Comparison of ENCODE assay signal across 8 mouse cellular contexts in the genomic region with DNA sequence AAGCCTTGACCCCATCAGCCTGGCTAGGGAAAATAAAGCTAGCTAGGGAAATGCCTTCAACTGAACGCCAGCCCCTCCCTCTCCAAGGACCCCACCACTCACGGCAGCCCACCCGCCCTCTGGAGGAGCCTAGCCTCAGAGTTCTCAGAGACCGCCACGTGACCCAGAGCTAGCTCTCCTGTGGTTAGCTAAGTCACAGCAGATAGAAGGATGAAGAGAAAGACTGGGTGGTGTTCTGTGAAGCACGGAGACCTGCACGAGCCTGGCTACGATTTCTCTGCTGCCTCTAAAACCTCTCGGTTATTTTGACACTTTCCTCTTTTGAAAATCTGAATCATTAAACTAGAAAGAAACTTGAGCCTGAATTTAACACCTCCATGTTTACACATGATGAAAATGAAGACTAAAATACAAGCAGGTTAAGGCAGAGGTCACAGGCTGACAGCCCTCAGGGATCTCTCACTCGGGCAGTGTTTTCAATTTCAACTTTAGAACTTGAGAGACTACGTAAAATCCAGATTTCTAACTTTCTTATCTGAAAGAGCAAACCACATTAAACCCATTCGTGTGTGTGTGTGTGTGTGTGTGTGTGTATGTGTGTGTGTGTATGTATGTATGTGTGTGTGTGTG. TPM values are rescaled to one million over a fixed set of nuclear protein-coding genes. Genes with fewer than 3 reads are reported as not detected.
DNase-seq lines count a peak whose midpoint lies in the region; ATAC-seq lines count a peak whose summit lies in the region.

No protein-coding gene starts in this region.

- H3K4me3 ChIP-seq in forebrain, embryonic 15.5 days: no peak overlapping the region

- no peaks in the 10 kb centered on the region for H3K27me3 ChIP-seq in forebrain, embryonic 15.5 days

- H3K9me3 ChIP-seq in forebrain, embryonic 15.5 days: no peaks in the 10 kb centered on the region

- H3K27ac ChIP-seq in forebrain, embryonic 15.5 days (replicated peaks): no peak overlapping the region

- peaks cover 11% of the 10 kb centered on the region; the same call in 1 of the 2 replicates for H3K4me1 ChIP-seq in forebrain, embryonic 15.5 days

- H3K9ac ChIP-seq in forebrain, embryonic 15.5 days (replicated peaks): no peak overlapping the region

- 26% methylated on average over 12 of the region's 12 CpGs for WGBS in forebrain, embryonic 15.5 days

- ATAC-seq in forebrain, embryonic 15.5 days (replicated peaks): peak; percentile 46; the same call in 1 of the 2 replicates
- ATAC-seq in megakaryocyte progenitor cell, adult 5-6 weeks (replicated peaks; ENCODE audit: poor library complexity): peak; percentile 89

- no peaks in the 10 kb centered on the region for H3K36me3 ChIP-seq in forebrain, embryonic 15.5 days

- no peak overlapping the region for H3K4me2 ChIP-seq in forebrain, embryonic 15.5 days (replicated peaks)

- DNase-seq in heart, adult 11 months: peak; percentile 88
- DNase-seq in heart, adult 9 months (ENCODE audit: low spot score in 2 of 2): no peak
- DNase-seq in CD4-positive, CD25-positive, alpha-beta regulatory T cell, adult 2 months (ENCODE audit: low read depth, low spot score): peak; percentile 73
- DNase-seq in testis, postnatal 10 days (ENCODE audit: low spot score): no peak
- DNase-seq in cerebellum, postnatal 4 days (ENCODE audit: low spot score in 2 of 2): no peak
- DNase-seq in left cerebral cortex, adult 18-20 months (ENCODE audit: low spot score in 2 of 2): no peak

RNA-seq across cellular contexts. Expression of gene Crtc3, which starts 8.3 kb away (rescaled TPM):
- 17.0 and 20.9 TPM in 2 replicates for polyA plus RNA-seq in forebrain, embryonic 15.5 days (2015; fragmentation: Nextera tagmentation; extraction: Ambion mirVana)
- 18.3 and 26.9 TPM in 2 replicates for total RNA-seq in megakaryocyte progenitor cell, adult 5-6 weeks (2015)
- total RNA-seq in megakaryocyte progenitor cell, adult 5-6 weeks (2017): 5.6 and 16.3 TPM in 2 replicates
- 10 to 100 TPM; 14.4 to 14.5 TPM for total RNA-seq in left cerebral cortex, adult 18-20 months (2021)

Comparison
In these comparisons a context has a peak if more than half of its experiments do, and no peak if none do; other contexts are left out.
1. DNase-seq: peak in heart, adult 11 months (single experiment) and CD4-positive, CD25-positive, alpha-beta regulatory T cell, adult 2 months (single experiment); none in heart, adult 9 months (0 of 2), testis, postnatal 10 days (single experiment), cerebellum, postnatal 4 days (0 of 2) and left cerebral cortex, adult 18-20 months (0 of 2).